Mouse (Mus musculus) intestine, embryonic 15.5 days (tissue): ENCODE data around the gene Sema6d. TPM values are rescaled to one million over a fixed set of nuclear protein-coding genes. Genes with fewer than 3 reads are reported as not detected.
A peak's percentile ranks its signal among the peaks of the same experiment; 100 is the strongest.

ENCODE experiments used
- ATAC-seq: fragments of 200-750 bp; cut with Nextera tagmentation; 2 replicates; pipeline ENCODE4 v1.8.0; 2017; ENCODE audit warnings: moderate TSS enrichment, moderate library complexity
- H3K27ac ChIP-seq: fragments of 300-500 bp; sonication (generic); 2 replicates; pipeline ENCODE4 v1.5.1; 2015; ENCODE audit warnings: mild to moderate bottlenecking, inconsistent platforms
- H3K27me3 ChIP-seq: fragments of 300-500 bp; sonication (generic); replicated peaks from 2 replicates; pipeline ENCODE4 v1.6.1; 2015; ENCODE audit warnings: inconsistent platforms
- H3K36me3 ChIP-seq: fragments of 300-500 bp; sonication (generic); 2 replicates; pipeline ENCODE4 v1.6.1; 2015; ENCODE audit warnings: inconsistent platforms
- H3K4me1 ChIP-seq: fragments of 300-500 bp; sonication (generic); replicated peaks from 2 replicates; pipeline ENCODE4 v1.6.1; 2015; ENCODE audit warnings: inconsistent platforms
- H3K4me2 ChIP-seq: fragments of 300-500 bp; sonication (generic); replicated peaks from 2 replicates; pipeline ENCODE4 v1.6.1; 2015; ENCODE audit warnings: mild to moderate bottlenecking, inconsistent platforms
- H3K4me3 ChIP-seq: fragments of 300-500 bp; sonication (generic); replicated peaks from 2 replicates; pipeline ENCODE4 v1.5.1; 2015; ENCODE audit warnings: inconsistent platforms
- H3K9ac ChIP-seq: fragments of 300-500 bp; sonication (generic); 2 replicates; pipeline ENCODE4 v1.6.1; 2015; ENCODE audit warnings: inconsistent platforms
- H3K9me3 ChIP-seq: fragments of 300-500 bp; sonication (generic); 2 replicates; pipeline ENCODE4 v1.6.1; 2016; ENCODE audit warnings: inconsistent platforms
- WGBS: fragments of 180-500 bp; shearing (Covaris S2); methylation state at CpG from one replicate; pipeline ENCODE4 v1.1.7; 2015; 5-methylcytosine and 5-hydroxymethylcytosine counted together
- polyA plus RNA-seq: library from polyadenylated mRNA; unstranded; fragments of >200 nt; fragmentation: Nextera tagmentation; extraction: Ambion mirVana; gene quantifications from 2 replicates; pipeline ENCODE4 v1.2.1, GENCODE M21; 2015

The Sema6d gene
- 11.9 and 13.7 TPM in 2 replicates for polyA plus RNA-seq

DNA sequence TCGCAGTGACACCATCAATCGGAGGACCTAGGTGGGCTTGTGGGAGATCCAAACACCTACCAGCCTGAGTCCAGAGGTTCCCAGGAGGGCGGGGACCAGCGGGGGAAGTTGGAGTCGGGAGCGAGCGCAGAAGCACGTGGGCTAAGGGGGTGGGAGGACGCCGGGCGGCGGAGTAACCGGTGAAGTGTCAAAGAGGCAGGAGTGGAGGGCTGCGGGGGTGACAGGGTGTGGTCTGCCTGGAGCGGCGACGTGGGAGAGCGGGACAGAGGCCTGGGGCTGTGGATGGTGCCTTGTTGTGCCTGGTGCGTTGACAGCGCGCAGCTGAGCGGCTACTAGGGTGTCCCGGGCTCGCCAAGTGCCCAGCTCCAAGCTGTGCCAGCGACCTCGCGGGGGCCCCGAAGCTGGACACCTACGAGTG lies at the start of gene Sema6d:
Sema6d (plus strand) TSS at position 157 of the 418 bp plus-strand sequence.
- 3% methylated on average over 29 of the region's 29 CpGs for WGBS
- H3K27ac ChIP-seq = no peak within 1 kb of the TSS
- peak within 1 kb of the TSS; percentile 40 for H3K9ac ChIP-seq
- peaks cover 14% of the 10 kb centered on the region for H3K4me1 ChIP-seq
- H3K9me3 ChIP-seq = no peaks in the 10 kb centered on the region
- H3K36me3 ChIP-seq = no peaks in the 10 kb centered on the region
- ATAC-seq = peak; percentile 61
- peak within 1 kb of the TSS; percentile 96 for H3K4me2 ChIP-seq
- H3K4me3 ChIP-seq = peak within 1 kb of the TSS; percentile 46
- H3K27me3 ChIP-seq = peaks cover 21% of the 10 kb centered on the region

DNA sequence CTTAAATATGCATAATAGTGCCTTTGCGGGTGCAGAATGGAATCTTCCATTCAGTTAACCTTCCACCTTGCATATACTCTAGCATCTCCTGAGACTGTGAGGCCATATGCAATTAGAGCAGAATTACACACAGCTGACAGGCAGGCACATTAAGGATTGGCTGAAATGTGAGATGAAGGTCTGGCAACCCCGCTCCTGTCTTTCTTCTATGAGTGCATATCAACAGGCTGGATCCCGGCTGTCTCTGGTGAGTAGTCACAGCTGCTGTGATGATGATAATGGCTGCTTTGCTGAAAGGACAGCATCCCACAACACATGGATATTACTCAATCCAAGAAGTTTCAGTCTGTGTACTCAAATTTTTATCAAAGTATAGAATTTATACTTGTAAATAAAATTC lies 29.9 kb upstream of the Sema6d start:
- Histone ChIP-seq H3K4me3 (no peak overlapping the region), H3K9me3 (no peaks in the 10 kb centered on the region), H3K36me3 (no peaks in the 10 kb centered on the region), H3K4me1 (no peaks in the 10 kb centered on the region), H3K27me3 (no peaks in the 10 kb centered on the region), H3K27ac (no peak overlapping the region), H3K9ac (no peak overlapping the region), H3K4me2 (no peak overlapping the region)
- 55% methylated on average over 3 of the region's 3 CpGs for WGBS
- ATAC-seq = no peak

DNA sequence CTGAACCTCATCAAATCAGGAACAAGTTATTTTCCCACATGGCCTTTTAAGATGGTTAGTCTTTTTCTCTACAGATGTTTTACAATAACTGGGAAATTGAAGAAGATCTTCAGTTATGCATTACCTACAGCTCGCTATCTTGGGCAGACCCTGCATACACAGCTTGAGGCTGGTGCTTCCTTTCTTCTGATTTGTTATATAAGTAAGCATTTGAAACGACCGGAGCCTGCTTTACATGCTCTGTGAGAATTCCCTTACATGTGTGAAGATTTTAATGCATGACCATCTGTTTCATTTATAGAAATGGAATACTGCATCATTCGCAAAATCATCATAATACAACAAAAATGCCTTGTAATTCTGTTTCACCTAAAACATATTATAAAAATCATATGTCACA lies 21.4 kb upstream of the Sema6d start:
- H3K4me2 ChIP-seq = no peak overlapping the region
- no peaks in the 10 kb centered on the region for H3K4me1 ChIP-seq
- WGBS = 86% methylated on average over 4 of the region's 4 CpGs
- H3K27me3 ChIP-seq = no peaks in the 10 kb centered on the region
- no peak for ATAC-seq
- H3K27ac ChIP-seq = no peak overlapping the region
- no peak overlapping the region for H3K9ac ChIP-seq
- no peak overlapping the region for H3K4me3 ChIP-seq
- H3K9me3 ChIP-seq = no peaks in the 10 kb centered on the region
- H3K36me3 ChIP-seq = no peaks in the 10 kb centered on the region

DNA sequence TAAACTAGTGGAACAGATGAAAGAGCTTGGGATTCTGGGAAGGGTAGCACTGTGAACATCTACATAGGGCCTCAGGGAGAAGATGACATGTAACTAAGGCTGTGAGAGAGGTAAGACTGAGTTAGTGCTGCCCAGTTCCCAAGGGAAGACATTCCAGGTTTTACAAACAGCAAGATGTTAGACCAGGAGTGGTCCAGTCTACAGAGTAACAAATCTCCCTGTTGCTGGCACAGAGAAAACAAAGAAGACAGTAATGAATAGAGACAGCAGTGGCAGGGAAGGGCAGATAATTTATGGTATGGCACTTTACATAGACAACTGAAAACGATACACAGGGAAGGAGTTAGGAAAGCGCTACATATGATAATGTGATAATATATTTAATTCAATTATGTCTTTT lies 19.1 kb upstream of the Sema6d start:
- Histone ChIP-seq H3K27me3 (no peaks in the 10 kb centered on the region), H3K4me2 (no peak overlapping the region), H3K9ac (no peak overlapping the region), H3K9me3 (no peaks in the 10 kb centered on the region), H3K36me3 (no peaks in the 10 kb centered on the region), H3K4me1 (no peaks in the 10 kb centered on the region), H3K4me3 (no peak overlapping the region), H3K27ac (no peak overlapping the region)
- no peak for ATAC-seq
- WGBS = 57% methylated on average over 2 of the region's 2 CpGs

DNA sequence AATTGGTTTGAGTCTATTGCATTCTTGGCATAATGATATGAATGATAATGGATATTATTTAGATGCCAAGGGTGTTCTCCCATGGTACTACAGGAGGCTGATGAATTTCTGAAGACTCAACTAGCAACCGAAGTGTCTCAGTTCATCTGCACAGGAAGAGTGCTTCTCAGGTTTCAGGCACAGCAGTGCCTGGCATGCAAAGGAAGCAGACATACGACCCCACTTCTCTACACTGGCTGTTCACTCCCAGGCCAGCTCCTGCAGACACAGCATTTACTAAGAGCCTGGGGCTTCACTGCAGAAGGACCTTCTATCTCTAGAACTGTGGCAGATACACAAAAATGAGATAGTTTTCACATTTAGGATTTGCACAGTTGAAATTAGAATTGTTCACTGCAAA lies 18.4 kb upstream of the Sema6d start:
- ATAC-seq = no peak
- Histone ChIP-seq H3K9me3 (no peaks in the 10 kb centered on the region), H3K27ac (no peak overlapping the region), H3K36me3 (no peaks in the 10 kb centered on the region), H3K4me3 (no peak overlapping the region), H3K27me3 (no peaks in the 10 kb centered on the region), H3K4me1 (no peaks in the 10 kb centered on the region), H3K4me2 (no peak overlapping the region), H3K9ac (no peak overlapping the region)
- WGBS = 16% methylated on average over 2 of the region's 2 CpGs

DNA sequence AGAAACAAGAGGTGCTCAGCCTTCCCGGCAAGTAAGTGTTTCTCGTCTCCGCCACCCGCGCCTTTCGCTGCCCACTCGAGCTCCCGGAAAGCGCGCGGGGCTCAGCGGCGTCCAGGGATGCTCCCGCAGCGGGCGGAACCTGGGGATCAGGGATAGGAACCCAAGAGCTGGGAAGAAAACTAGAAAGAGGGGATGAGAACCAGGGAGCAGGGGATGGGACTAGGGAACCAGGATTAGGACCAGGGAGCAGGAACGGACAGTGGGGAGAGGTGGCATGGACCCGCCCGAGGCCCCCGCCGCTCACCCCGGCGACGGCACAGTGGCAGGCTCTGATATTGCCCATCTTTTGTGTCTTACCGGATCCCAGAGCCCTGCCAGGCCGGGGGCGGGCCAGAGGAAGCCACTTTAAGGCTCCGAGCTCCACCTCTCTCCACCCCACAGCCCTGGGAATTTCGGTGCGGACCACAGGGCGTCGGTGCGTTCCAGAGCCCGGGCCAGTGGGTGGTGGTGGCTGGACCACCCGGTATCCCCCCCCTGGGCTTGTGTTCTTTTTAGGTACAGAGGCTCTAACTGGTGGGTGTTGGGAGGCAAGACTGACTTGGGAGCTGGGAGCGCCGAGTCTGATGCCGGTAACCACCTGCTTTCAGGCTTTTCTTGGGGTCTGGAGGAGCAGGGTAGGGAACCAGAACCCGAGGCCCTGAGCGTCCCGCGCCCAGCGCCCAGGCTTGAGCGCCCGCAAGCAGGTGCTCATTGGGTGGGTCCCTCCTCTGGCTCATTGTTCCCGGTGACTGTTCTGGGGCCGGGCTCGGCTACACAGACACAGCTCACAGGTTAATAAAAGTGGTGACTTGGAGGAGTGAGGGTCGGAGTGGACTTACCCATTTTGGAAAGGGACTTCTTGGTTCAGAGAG lies 717 bp downstream of the Sema6d start:
- Histone ChIP-seq H3K4me2 (peak overlapping the region; percentile 96), H3K9ac (peak overlapping the region; percentile 40), H3K9me3 (no peaks in the 10 kb centered on the region), H3K4me1 (peaks cover 14% of the 10 kb centered on the region), H3K27ac (no peak overlapping the region), H3K36me3 (no peaks in the 10 kb centered on the region), H3K27me3 (peaks cover 21% of the 10 kb centered on the region), H3K4me3 (peak overlapping the region; percentile 46)
- peak; percentile 61; the same call in 1 of the 2 replicates for ATAC-seq
- whole genome bisulfite sequencing = 1% methylated on average over 49 of the region's 49 CpGs

DNA sequence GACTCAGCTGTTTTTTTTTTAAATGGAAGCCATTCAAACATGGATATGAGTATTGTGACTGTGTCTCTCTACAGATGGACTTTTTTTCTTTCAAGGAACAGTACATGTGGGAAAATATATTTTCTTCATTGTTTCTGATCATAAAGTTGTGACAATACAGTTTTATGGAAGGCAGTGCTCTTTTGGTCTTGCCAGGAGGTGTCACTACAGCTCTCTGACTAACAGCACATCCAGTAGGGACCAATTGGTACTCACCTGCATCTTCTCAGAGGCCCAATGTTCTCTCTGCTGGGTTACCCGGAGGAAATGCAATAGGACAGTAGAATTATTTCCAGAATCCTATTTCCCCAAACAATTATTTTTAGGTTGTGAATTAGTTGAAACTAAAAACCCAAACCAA lies 9.9 kb downstream of the Sema6d start:
- Histone ChIP-seq H3K27ac (no peak overlapping the region), H3K27me3 (no peaks in the 10 kb centered on the region), H3K9me3 (no peaks in the 10 kb centered on the region), H3K4me2 (no peak overlapping the region), H3K9ac (no peak overlapping the region), H3K36me3 (no peaks in the 10 kb centered on the region), H3K4me1 (no peaks in the 10 kb centered on the region), H3K4me3 (no peak overlapping the region)
- 52% methylated on average over 1 of the region's 1 CpGs for WGBS
- ATAC-seq = no peak

DNA sequence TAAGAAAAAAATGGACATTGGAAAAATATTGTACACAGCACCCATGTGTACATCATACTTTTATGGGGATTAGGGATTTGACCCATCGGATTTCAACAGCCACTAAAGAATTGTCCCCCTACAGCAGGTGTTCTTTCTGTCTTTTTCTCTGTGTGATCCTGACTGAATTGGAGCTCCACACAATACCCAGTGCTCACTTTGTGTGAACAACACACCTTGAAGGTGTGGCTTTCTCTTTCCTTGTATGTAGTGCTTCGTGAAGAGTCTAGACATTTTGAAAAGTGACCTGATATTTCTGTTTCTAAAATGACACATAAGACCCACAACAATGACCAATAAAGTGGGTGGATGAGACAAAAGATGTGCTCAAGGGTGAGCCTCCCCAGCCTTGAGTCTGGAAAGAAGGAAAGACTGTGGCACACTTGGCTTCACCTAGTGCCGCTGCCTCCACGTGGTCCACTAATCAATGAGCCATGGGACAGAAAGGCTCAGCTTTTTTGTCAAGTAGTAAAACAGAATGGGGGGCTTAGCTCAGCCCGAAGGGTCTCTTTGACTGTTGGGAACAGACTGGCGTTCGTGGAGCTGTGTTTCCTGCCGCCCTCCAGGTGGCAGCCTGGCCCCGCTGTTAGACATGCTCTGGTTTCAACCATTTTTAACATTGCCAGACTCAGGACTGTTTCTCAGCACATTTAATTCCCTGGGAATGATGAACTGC lies 10.9 kb downstream of the Sema6d start:
- H3K27me3 ChIP-seq = no peaks in the 10 kb centered on the region
- H3K4me1 ChIP-seq = no peaks in the 10 kb centered on the region
- ATAC-seq = peak; percentile 65; the same call in 1 of the 2 replicates
- no peak overlapping the region for H3K27ac ChIP-seq
- H3K9me3 ChIP-seq = no peaks in the 10 kb centered on the region
- H3K4me2 ChIP-seq = no peak overlapping the region
- WGBS = 26% methylated on average over 9 of the region's 9 CpGs
- no peak overlapping the region for H3K9ac ChIP-seq
- H3K36me3 ChIP-seq = no peaks in the 10 kb centered on the region
- no peak overlapping the region for H3K4me3 ChIP-seq

DNA sequence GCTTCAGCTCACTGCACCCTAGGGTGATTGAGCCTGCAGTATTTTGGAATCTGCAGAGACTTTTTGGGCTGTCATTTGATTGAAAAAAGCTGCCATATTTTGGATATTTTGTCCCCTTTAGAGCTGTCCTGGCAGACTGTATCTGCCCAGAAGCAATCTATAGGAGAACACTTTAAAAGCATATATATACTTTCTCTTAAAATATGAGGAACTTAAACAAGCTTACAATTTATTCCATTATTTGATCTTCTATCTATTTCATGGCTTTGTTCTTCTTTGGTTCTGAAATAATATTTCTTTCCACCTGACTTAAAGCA lies 11.4 kb downstream of the Sema6d start:
- no peak overlapping the region for H3K9ac ChIP-seq
- no peaks in the 10 kb centered on the region for H3K27me3 ChIP-seq
- H3K4me3 ChIP-seq = no peak overlapping the region
- no peak overlapping the region for H3K4me2 ChIP-seq
- H3K9me3 ChIP-seq = no peaks in the 10 kb centered on the region
- peak; percentile 28; the same call in 1 of the 2 replicates for ATAC-seq
- no peak overlapping the region for H3K27ac ChIP-seq
- H3K36me3 ChIP-seq = no peaks in the 10 kb centered on the region
- no peaks in the 10 kb centered on the region for H3K4me1 ChIP-seq

DNA sequence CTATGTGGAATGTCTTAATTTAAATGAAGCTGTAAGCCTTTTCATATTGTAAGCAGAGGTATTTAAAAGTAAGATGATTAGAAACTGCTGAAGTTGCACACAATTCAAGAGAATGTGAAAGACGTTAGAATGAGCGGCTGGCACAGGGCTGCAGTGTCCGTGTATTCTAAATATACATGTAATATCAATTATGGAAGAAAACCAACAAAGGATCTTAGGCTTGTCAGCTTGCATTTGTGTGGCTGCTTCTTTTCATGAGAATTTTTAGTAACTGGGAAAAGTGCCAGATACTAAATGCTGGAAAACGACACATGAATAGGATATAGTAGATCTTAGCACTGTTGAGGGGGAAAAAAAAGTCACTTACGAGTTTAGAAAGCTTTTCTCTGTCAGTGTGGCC lies 11.8 kb downstream of the Sema6d start:
- no peaks in the 10 kb centered on the region for H3K9me3 ChIP-seq
- H3K4me3 ChIP-seq = no peak overlapping the region
- no peaks in the 10 kb centered on the region for H3K27me3 ChIP-seq
- 38% methylated on average over 5 of the region's 5 CpGs for WGBS
- peak overlapping the region; percentile 13; the same call in 1 of the 2 replicates for H3K27ac ChIP-seq
- H3K36me3 ChIP-seq = no peaks in the 10 kb centered on the region
- ATAC-seq = no peak
- no peak overlapping the region for H3K4me2 ChIP-seq
- H3K9ac ChIP-seq = no peak overlapping the region
- H3K4me1 ChIP-seq = no peaks in the 10 kb centered on the region

DNA sequence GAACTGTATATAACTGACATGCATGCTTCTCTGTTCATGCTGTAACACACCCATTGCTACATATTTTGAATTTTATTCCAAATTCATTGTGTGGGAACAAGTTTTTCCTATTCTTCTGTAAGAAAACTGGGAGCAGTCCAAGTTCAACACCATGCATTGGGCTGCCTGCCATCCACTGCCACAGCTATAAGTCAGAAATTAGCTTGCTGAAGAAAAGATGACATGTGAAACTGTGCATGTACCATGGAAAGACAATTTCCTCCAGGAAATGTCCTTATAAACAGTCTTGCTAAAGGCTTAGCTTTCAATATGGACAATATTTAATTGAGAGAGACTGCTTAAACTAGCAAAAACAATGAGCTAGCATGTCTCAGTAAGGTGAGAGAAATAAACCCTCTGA lies 13.5 kb downstream of the Sema6d start:
- Histone ChIP-seq H3K4me2 (no peak overlapping the region), H3K4me3 (no peak overlapping the region), H3K4me1 (no peaks in the 10 kb centered on the region), H3K36me3 (no peaks in the 10 kb centered on the region), H3K27me3 (no peaks in the 10 kb centered on the region), H3K27ac (no peak overlapping the region), H3K9me3 (no peaks in the 10 kb centered on the region), H3K9ac (no peak overlapping the region)
- no peak for ATAC-seq

DNA sequence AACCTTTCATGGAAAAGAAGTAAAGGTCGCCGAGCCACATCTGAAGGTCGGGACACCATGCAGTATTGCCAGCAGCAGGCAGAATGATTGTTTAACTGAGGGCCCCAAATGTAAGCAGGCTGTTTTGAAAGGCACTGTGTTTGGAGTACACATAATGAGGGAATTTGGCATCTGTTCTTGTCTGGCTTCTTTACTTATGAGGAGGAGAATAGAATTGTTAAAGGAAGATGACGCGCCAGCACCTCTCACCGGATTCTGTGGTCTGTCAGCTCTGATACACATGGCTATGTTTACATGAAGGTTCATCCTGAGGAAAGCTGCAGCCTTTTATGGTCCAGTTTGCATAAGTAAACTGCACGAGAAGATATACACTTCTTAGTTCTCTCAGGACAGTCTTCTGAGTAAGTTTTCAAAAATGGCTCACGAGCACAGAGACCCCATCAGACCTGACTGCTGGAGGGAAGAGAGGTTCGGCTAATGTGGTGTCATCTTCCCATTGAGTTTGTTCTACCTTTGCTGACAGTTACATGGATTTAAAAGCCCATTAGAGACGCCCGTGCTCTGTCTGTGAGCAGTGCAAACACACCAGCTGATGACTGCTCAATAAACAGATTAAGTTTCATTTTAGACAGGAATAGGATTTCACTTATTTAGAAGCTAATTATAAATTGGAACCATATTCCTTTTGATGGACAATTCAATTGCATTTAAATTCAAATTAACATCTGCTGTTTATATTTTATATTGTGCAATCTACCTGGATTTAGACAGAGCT lies 28.9 kb downstream of the Sema6d start:
- Histone ChIP-seq H3K36me3 (no peaks in the 10 kb centered on the region), H3K27me3 (no peaks in the 10 kb centered on the region), H3K9me3 (no peaks in the 10 kb centered on the region), H3K27ac (no peak overlapping the region), H3K9ac (no peak overlapping the region), H3K4me3 (no peak overlapping the region), H3K4me2 (no peak overlapping the region), H3K4me1 (no peaks in the 10 kb centered on the region)
- WGBS = 26% methylated on average over 11 of the region's 11 CpGs
- ATAC-seq = no peak
